Mouse (Mus musculus) thymus, adult 2 months (tissue): ENCODE results near the gene Cyp2d9.

Source experiments
- CTCF ChIP-seq: fragments of 200-500 bp; IDR thresholded peaks from 2 replicates; pipeline ENCODE4 v1.5.1; 2012; ENCODE audit warnings: mild to moderate bottlenecking, control low read depth, low read length, moderate library complexity, borderline replicate concordance; ENCODE audit not compliant: control insufficient read depth, poor library complexity, insufficient read depth; ENCODE audit errors: extremely low read depth
- POLR2A ChIP-seq: fragments of 200-500 bp; IDR thresholded peaks from 2 replicates; pipeline ENCODE4 v1.6.1; 2012; ENCODE audit warnings: mild to moderate bottlenecking, low read length, control low read depth, moderate library complexity; ENCODE audit not compliant: control insufficient read depth, poor library complexity, insufficient read depth; ENCODE audit errors: extremely low read depth

DNA sequence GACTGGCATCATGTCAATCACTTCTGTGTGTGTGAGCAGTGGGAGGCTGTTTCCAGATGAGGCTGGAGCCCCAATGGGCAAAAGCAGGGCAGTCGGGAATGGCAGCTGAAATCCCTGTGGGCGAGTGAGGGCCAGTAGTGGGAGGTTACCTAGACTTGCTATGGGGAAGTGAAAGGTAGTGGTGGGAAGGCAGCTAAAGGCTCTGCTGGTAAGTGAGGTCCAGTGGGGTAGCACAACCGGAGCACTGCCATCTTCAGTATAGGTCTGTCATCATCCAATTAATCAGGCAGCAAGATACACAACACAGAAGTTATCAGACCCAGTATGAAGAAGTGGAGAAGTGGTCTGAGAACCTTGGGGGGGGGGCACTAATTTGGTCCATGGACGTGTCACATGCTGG is 25.7 kb upstream of the Cyp2d9 start:
- no peak for TF ChIP-seq CTCF
- TF ChIP-seq POLR2A, result no peak
